Mouse (Mus musculus) pancreas, adult 10 weeks (tissue): ENCODE measurements around the gene Ccdc138. TPM values are rescaled to one million over a fixed set of nuclear protein-coding genes. Genes with fewer than 3 reads are reported as not detected.

Experiments used
- polyA plus RNA-seq: library from polyadenylated mRNA; stranded (reverse); fragments of 350-450 nt; fragmentation: Illumina TruSeq; extraction: RNeasy Lipid Tissue Mini Kit (QIAGEN cat#74804); gene quantifications from one replicate; pipeline ENCODE4 v1.2.3, GENCODE M21; 2015; ENCODE audit warnings: low read depth, low replicate concordance; ENCODE audit not compliant: insufficient read depth

Gene Ccdc138
- 0.85 TPM for polyA plus RNA-seq

GRCm38 (mm10) chr10:58497320-58498284 lies at the start of gene Ccdc138:
Gene Ccdc138 (plus strand): TSS chr10:58497948.

Other genes starting within 250 kb of the Ccdc138 start
- gene Gcc2, start 242.5 kb upstream of the Ccdc138 start, polyA plus RNA-seq, result 11.6 TPM
- 5.4 TPM for gene Lims1, start 174.5 kb upstream of the Ccdc138 start, polyA plus RNA-seq
- gene Ranbp2, start 51.0 kb upstream of the Ccdc138 start, polyA plus RNA-seq, result 10.7 TPM
- not detected for gene Edar, start 177.7 kb downstream of the Ccdc138 start, polyA plus RNA-seq
- gene Gm17542, start 220.3 kb downstream of the Ccdc138 start, polyA plus RNA-seq, result not detected